Mouse (Mus musculus) small intestine, adult 2 months (tissue): ENCODE measurements around the gene Ltbp4.

ENCODE experiments used
- CTCF ChIP-seq: fragments of 200-500 bp; IDR thresholded peaks from 2 replicates; pipeline ENCODE4 v1.5.1; 2012; ENCODE audit warnings: low read depth, mild to moderate bottlenecking, control low read depth, inconsistent platforms, low read length, moderate library complexity, mixed read lengths; ENCODE audit not compliant: insufficient replicate concordance, insufficient read length; ENCODE audit errors: extremely low read depth
- POLR2A ChIP-seq: fragments of 200-500 bp; IDR thresholded peaks from 2 replicates; pipeline ENCODE4 v1.6.1; 2012; ENCODE audit warnings: low read depth, mild to moderate bottlenecking, control low read depth, inconsistent platforms, low read length, moderate library complexity

GRCm38 (mm10) chr7:27322291-27322690 is 15.2 kb downstream of the Ltbp4 start:
- no peak for TF ChIP-seq CTCF
- no peak for TF ChIP-seq POLR2A
